Comparison of ENCODE assay signal across 14 mouse cellular contexts in the genomic region with DNA sequence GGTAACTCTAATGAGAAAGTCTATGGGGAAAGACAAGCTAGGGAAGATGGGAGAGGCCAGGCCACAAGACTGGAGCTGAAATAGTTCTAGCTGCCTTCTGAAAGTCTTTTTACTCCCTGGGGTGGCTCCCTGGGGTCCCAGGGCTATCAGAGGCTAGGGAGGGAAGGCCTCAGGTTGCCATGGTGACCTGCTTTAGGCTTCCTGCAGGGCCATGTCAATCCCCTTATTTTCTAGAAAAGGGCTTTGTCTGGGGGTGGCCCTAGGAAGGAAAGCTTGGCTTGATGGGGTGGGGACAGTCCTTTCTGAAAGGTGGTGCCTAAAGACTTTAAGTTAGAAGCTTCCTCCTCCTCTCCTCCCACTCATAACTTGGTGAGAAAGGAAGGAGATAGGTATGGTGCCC. TPM values are rescaled to one million over a fixed set of nuclear protein-coding genes. Genes with fewer than 3 reads are reported as not detected.
DNase-seq lines count a peak whose midpoint lies in the region; ATAC-seq and TF ChIP-seq lines count a peak whose summit lies in the region.
"Had no signal": no experiment of that assay in that cellular context is flagged by ENCODE, and none has a peak within 500 bp of the region (broad histone marks: within the 10 kb centered on the region; RNA-seq: fewer than 3 reads in every experiment).

No protein-coding gene starts in this region.

- no peak overlapping the region for H3K4me3 ChIP-seq in kidney, postnatal 0 days (replicated peaks; ENCODE audit: low read depth, low read length)
- H3K4me3 ChIP-seq in kidney, adult 2 months (ENCODE audit: insufficient read depth, low read depth, low read length): no peak overlapping the region
- H3K4me3 ChIP-seq in embryonic facial prominence, embryonic 15.5 days (replicated peaks): no peak overlapping the region
- H3K4me3 ChIP-seq in hindbrain, embryonic 14.5 days (replicated peaks; ENCODE audit: low read length): no peak overlapping the region
- H3K4me3 ChIP-seq in neural tube, embryonic 12.5 days: no peak overlapping the region
- H3K4me3 ChIP-seq: erythroblast, embryonic 14.5 days; limb, embryonic 15.5 days; stomach, embryonic 15.5 days had no signal

- H3K36me3 ChIP-seq in kidney, postnatal 0 days (ENCODE audit: insufficient read depth, low read length): peaks cover 3% of the 10 kb centered on the region; the same call in 1 of the 2 replicates
- no peaks in the 10 kb centered on the region for H3K36me3 ChIP-seq in kidney, adult 2 months (ENCODE audit: control insufficient read depth, insufficient read depth, low read length)
- H3K36me3 ChIP-seq in embryonic facial prominence, embryonic 15.5 days: peaks cover 7% of the 10 kb centered on the region
- H3K36me3 ChIP-seq in hindbrain, embryonic 14.5 days (replicated peaks; ENCODE audit: control insufficient read depth, insufficient read depth): peaks cover 15% of the 10 kb centered on the region
- H3K36me3 ChIP-seq in neural tube, embryonic 12.5 days: peaks cover 17% of the 10 kb centered on the region

- peak overlapping the region; percentile 62 for H3K4me2 ChIP-seq in kidney, postnatal 0 days (ENCODE audit: low read length)
- H3K4me2 ChIP-seq in embryonic facial prominence, embryonic 15.5 days (replicated peaks): peak overlapping the region; percentile 56; the same call in 1 of the 2 replicates
- peak overlapping the region; percentile 75 for H3K4me2 ChIP-seq in hindbrain, embryonic 14.5 days (replicated peaks)
- H3K4me2 ChIP-seq in neural tube, embryonic 12.5 days (replicated peaks): peak overlapping the region; percentile 71

- DNase-seq in kidney, postnatal 0 days (ENCODE audit: low spot score): no peak
- DNase-seq in kidney, adult 2 months: no peak
- DNase-seq in hindbrain, embryonic 14.5 days (ENCODE audit: low spot score): no peak
- DNase-seq in yolk sac, embryonic 10.5 days (ENCODE audit: low spot score): no peak
- DNase-seq in ovary, postnatal 10 days (ENCODE audit: low spot score): no peak
- DNase-seq in natural killer cell, adult 2 months (ENCODE audit: low spot score in 2 of 2): no peak
- DNase-seq: cerebellum, adult 18-20 months; gastrocnemius, postnatal 25 days; heart, postnatal 10 days had no signal

- no peaks in the 10 kb centered on the region for H3K9me3 ChIP-seq in kidney, postnatal 0 days (replicated peaks; ENCODE audit: low read length)
- no peaks in the 10 kb centered on the region for H3K9me3 ChIP-seq in embryonic facial prominence, embryonic 15.5 days (replicated peaks)
- H3K9me3 ChIP-seq in hindbrain, embryonic 14.5 days (ENCODE audit: control insufficient read depth, low read length): no peaks in the 10 kb centered on the region
- no peaks in the 10 kb centered on the region for H3K9me3 ChIP-seq in neural tube, embryonic 12.5 days
- H3K9me3 ChIP-seq: limb, embryonic 15.5 days; stomach, embryonic 15.5 days had no signal

- no peaks in the 10 kb centered on the region for H3K27me3 ChIP-seq in kidney, postnatal 0 days (ENCODE audit: insufficient read depth, low read length)
- no peaks in the 10 kb centered on the region for H3K27me3 ChIP-seq in kidney, adult 2 months (replicated peaks; ENCODE audit: control insufficient read depth, insufficient read depth, low read length)
- peaks cover 6% of the 10 kb centered on the region; the same call in 1 of the 2 replicates for H3K27me3 ChIP-seq in embryonic facial prominence, embryonic 15.5 days
- no peaks in the 10 kb centered on the region for H3K27me3 ChIP-seq in hindbrain, embryonic 14.5 days (ENCODE audit: control insufficient read depth, insufficient read depth, low read length)
- no peaks in the 10 kb centered on the region for H3K27me3 ChIP-seq in neural tube, embryonic 12.5 days (replicated peaks)
- H3K27me3 ChIP-seq: stomach, embryonic 15.5 days had no signal

- H3K4me1 ChIP-seq in kidney, postnatal 0 days (replicated peaks; ENCODE audit: insufficient read depth, low read length): peaks cover 17% of the 10 kb centered on the region; the same call in 1 of the 2 replicates
- H3K4me1 ChIP-seq in kidney, adult 2 months (ENCODE audit: control insufficient read depth, insufficient read depth, low read length): peaks cover 28% of the 10 kb centered on the region
- peaks cover 40% of the 10 kb centered on the region for H3K4me1 ChIP-seq in embryonic facial prominence, embryonic 15.5 days
- H3K4me1 ChIP-seq in hindbrain, embryonic 14.5 days (replicated peaks; ENCODE audit: control insufficient read depth, insufficient read depth, low read length): peaks cover 35% of the 10 kb centered on the region
- peaks cover 34% of the 10 kb centered on the region for H3K4me1 ChIP-seq in neural tube, embryonic 12.5 days

- H3K27ac ChIP-seq in kidney, postnatal 0 days: 0 out of 2 replicates have a peak overlapping the region, but pooled peaks have one; percentile 15
- no peak overlapping the region for H3K27ac ChIP-seq in kidney, adult 2 months (ENCODE audit: insufficient read depth, low read depth, low read length)
- 0 out of 2 replicates have a peak overlapping the region, but pooled peaks have one; percentile 45 for H3K27ac ChIP-seq in embryonic facial prominence, embryonic 15.5 days (replicated peaks)
- no peak overlapping the region for H3K27ac ChIP-seq in hindbrain, embryonic 14.5 days
- H3K27ac ChIP-seq in neural tube, embryonic 12.5 days: no peak overlapping the region
- H3K27ac ChIP-seq: limb, embryonic 15.5 days; stomach, embryonic 15.5 days had no signal

- no peak overlapping the region for H3K9ac ChIP-seq in kidney, postnatal 0 days (ENCODE audit: low read depth, low read length)
- no peak overlapping the region for H3K9ac ChIP-seq in embryonic facial prominence, embryonic 15.5 days
- H3K9ac ChIP-seq in hindbrain, embryonic 14.5 days: no peak overlapping the region
- no peak overlapping the region for H3K9ac ChIP-seq in neural tube, embryonic 12.5 days
- H3K9ac ChIP-seq: limb, embryonic 15.5 days; stomach, embryonic 15.5 days had no signal

- no peak for TF ChIP-seq POLR2A in kidney, adult 2 months (IDR thresholded peaks at IDR 0.05; ENCODE audit: low read depth, low read length)

- ATAC-seq in kidney, postnatal 0 days (replicated peaks; ENCODE audit: low FRiP score, low read depth): no peak
- ATAC-seq in embryonic facial prominence, embryonic 15.5 days (ENCODE audit: insufficient number of reproducible peaks, low FRiP score, low TSS enrichment, low read depth): no peak
- no peak for ATAC-seq in hindbrain, embryonic 14.5 days (ENCODE audit: low FRiP score)
- ATAC-seq in neural tube, embryonic 12.5 days (ENCODE audit: low FRiP score, low read depth): no peak

- TF ChIP-seq CTCF in kidney, postnatal 0 days (IDR thresholded peaks at IDR 0.05; ENCODE audit: low read depth): no peak
- TF ChIP-seq CTCF in kidney, adult 2 months (conservative IDR thresholded peaks at IDR 0.05; ENCODE audit: insufficient read depth, insufficient read length, low read depth, low read length): no peak

RNA-seq across cellular contexts. Expression of gene Efnb1, which starts 6.0 kb away (rescaled TPM):
- 51.2 and 64.4 TPM in 2 replicates for polyA plus RNA-seq in kidney, postnatal 0 days (2015; fragmentation: Nextera tagmentation; extraction: Ambion mirVana)
- polyA plus RNA-seq in kidney, adult 2 months (2012; rRNA removed): 27.6 and 30.4 TPM in 2 replicates
- polyA plus RNA-seq in embryonic facial prominence, embryonic 15.5 days (2015; fragmentation: Nextera tagmentation; extraction: Ambion mirVana): 52.8 and 55.7 TPM in 2 replicates
- 19.3 and 19.6 TPM in 2 replicates for polyA plus RNA-seq in hindbrain, embryonic 14.5 days (2014; fragmentation: Nextera tagmentation; extraction: Ambion mirVana)
- 56.2 and 58.0 TPM in 2 replicates for polyA plus RNA-seq in neural tube, embryonic 12.5 days (2016; fragmentation: Nextera tagmentation; extraction: Ambion mirVana)

Comparison
In these comparisons a context has a peak if more than half of its experiments do, and no peak if none do; other contexts are left out.
1. H3K27ac ChIP-seq: peak in kidney, postnatal 0 days (single experiment) and embryonic facial prominence, embryonic 15.5 days (single experiment); none in kidney, adult 2 months (single experiment), hindbrain, embryonic 14.5 days (single experiment) and neural tube, embryonic 12.5 days (single experiment).
2. Peak in every context shown above with its lines, with median percentiles within 50 percentile points of each other: H3K4me2 ChIP-seq.